ENCODE assay signal across 8 mouse cellular contexts in the genomic region with DNA sequence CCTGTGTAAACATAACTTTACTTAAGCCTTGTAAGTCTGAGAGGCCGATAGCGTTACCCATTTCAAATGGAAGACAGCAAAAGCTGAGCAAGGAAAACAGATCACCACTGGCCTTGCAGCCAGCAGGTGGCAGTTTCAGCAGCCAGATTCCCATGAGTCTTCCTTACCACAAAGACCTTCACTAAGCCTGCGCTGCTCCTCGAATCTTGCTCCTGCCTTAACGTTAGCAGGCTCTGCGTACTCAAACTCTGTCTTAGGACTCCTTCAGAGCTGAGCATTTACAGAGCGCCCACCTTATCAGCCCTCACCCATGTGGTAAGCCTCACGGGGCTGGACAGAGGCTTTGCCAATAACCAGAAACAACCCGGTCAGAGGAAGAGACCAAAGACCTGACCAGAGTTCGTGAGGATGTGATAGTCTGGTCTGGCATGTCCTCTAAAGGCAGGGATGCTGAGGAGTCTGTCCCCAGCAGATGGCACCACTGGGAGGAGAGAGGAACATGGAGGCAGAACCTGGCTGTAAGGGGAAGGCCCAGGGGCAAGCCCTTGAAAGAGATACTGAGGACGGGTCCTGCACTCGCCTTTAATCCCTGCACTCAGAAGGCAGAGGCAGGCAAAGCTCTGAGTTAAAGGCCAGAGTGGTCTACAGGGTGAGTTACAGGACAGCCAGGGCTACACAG. TPM values are rescaled to one million over a fixed set of nuclear protein-coding genes. Genes with fewer than 3 reads are reported as not detected.
DNase-seq lines count a peak whose midpoint lies in the region; ATAC-seq lines count a peak whose summit lies in the region.

No protein-coding gene starts in this region.

- no peak overlapping the region for H3K4me2 ChIP-seq in limb, embryonic 13.5 days (replicated peaks)
- no peak overlapping the region for H3K4me2 ChIP-seq in neural tube, embryonic 11.5 days (ENCODE audit: low read depth)

- 0 out of 2 replicates have a peak, but pooled peaks have one; percentile 15 for ATAC-seq in limb, embryonic 13.5 days (ENCODE audit: low FRiP score, low read depth)
- no peak for ATAC-seq in neural tube, embryonic 11.5 days (ENCODE audit: insufficient read depth, low FRiP score, low TSS enrichment)

- no peaks in the 10 kb centered on the region for H3K27me3 ChIP-seq in limb, embryonic 13.5 days
- H3K27me3 ChIP-seq in limb, embryonic 10.5 days (ENCODE audit: low read depth, poor library complexity, severe bottlenecking), result no peaks in the 10 kb centered on the region
- H3K27me3 ChIP-seq in neural tube, embryonic 11.5 days (ENCODE audit: control insufficient read depth, insufficient read depth, low read length), result no peaks in the 10 kb centered on the region

- no peak for DNase-seq in limb, embryonic 10.5 days (ENCODE audit: low spot score)
- peak; percentile 33 for DNase-seq in cerebellum, adult 8-10 months
- peak; percentile 72 for DNase-seq in gastrocnemius, postnatal 10 days
- peak; percentile 9 for DNase-seq in induced T-regulatory cell, adult 2 months (ENCODE audit: low read depth)
- DNase-seq in left cerebral cortex, postnatal 4 days, result peak; percentile 66
- peak; percentile 43 for DNase-seq in neural tube, embryonic 11.5 days (ENCODE audit: low spot score)
- DNase-seq in urinary bladder, postnatal 14 days (ENCODE audit: low spot score), result peak; percentile 67

- H3K4me1 ChIP-seq in limb, embryonic 13.5 days, result no peaks in the 10 kb centered on the region; the same call in 1 of the 2 replicates
- no peaks in the 10 kb centered on the region for H3K4me1 ChIP-seq in limb, embryonic 10.5 days
- H3K4me1 ChIP-seq in neural tube, embryonic 11.5 days (ENCODE audit: control insufficient read depth, insufficient read depth, low read length), result no peaks in the 10 kb centered on the region

- H3K9ac ChIP-seq in limb, embryonic 13.5 days, result no peak overlapping the region
- no peak overlapping the region for H3K9ac ChIP-seq in neural tube, embryonic 11.5 days (ENCODE audit: low read length)

- WGBS in limb, embryonic 13.5 days, result 65% methylated on average over 12 of the region's 12 CpGs
- 62% methylated on average over 12 of the region's 12 CpGs for WGBS in limb, embryonic 10.5 days
- whole genome bisulfite sequencing in neural tube, embryonic 11.5 days, result 62% methylated on average over 12 of the region's 12 CpGs

- H3K9me3 ChIP-seq in limb, embryonic 13.5 days, result peaks cover 12% of the 10 kb centered on the region
- H3K9me3 ChIP-seq in limb, embryonic 10.5 days (replicated peaks), result no peaks in the 10 kb centered on the region
- no peaks in the 10 kb centered on the region for H3K9me3 ChIP-seq in neural tube, embryonic 11.5 days (ENCODE audit: control insufficient read depth, low read length)

- H3K4me3 ChIP-seq in limb, embryonic 13.5 days, result no peak overlapping the region
- no peak overlapping the region for H3K4me3 ChIP-seq in limb, embryonic 10.5 days
- no peak overlapping the region for H3K4me3 ChIP-seq in neural tube, embryonic 11.5 days (ENCODE audit: low read depth, low read length)

- H3K27ac ChIP-seq in limb, embryonic 13.5 days, result no peak overlapping the region
- no peak overlapping the region for H3K27ac ChIP-seq in limb, embryonic 10.5 days
- H3K27ac ChIP-seq in neural tube, embryonic 11.5 days (ENCODE audit: low read depth, low read length), result no peak overlapping the region

- intact Hi-C loops in left cerebral cortex, postnatal 4 days (cut with DNase I), result no loop called here

- H3K36me3 ChIP-seq in limb, embryonic 13.5 days, result peaks cover 11% of the 10 kb centered on the region
- 0 out of 2 replicates have a peak, but pooled peaks cover under 1% of the 10 kb centered on the region for H3K36me3 ChIP-seq in limb, embryonic 10.5 days
- no peaks in the 10 kb centered on the region for H3K36me3 ChIP-seq in neural tube, embryonic 11.5 days (ENCODE audit: control insufficient read depth, insufficient read depth, low read length)

RNA-seq across cellular contexts. Expression of a gene that starts 33.5 kb away (rescaled TPM):
- 3.4 and 3.8 TPM in 2 replicates for polyA plus RNA-seq in limb, embryonic 13.5 days (2015; fragmentation: Nextera tagmentation; extraction: Ambion mirVana)
- 2.2 and 2.4 TPM in 2 replicates for polyA plus RNA-seq in limb, embryonic 10.5 days (2016; fragmentation: Nextera tagmentation; extraction: Ambion mirVana)
- 1 to 10 TPM; 5.9 to 8.2 TPM for total RNA-seq in gastrocnemius, postnatal 10 days (2021)
- total RNA-seq in left cerebral cortex, postnatal 4 days (2021), result 100 to 1,000 TPM; 110 to 118 TPM
- 5.6 and 7.1 TPM in 2 replicates for polyA plus RNA-seq in neural tube, embryonic 11.5 days (2014; fragmentation: Nextera tagmentation; extraction: Ambion mirVana)
